Mouse (Mus musculus): Measurements from ENCODE around the gene Hmcn2. TPM values are rescaled to one million over a fixed set of nuclear protein-coding genes. Genes with fewer than 3 reads are reported as not detected.

The Hmcn2 gene
- total RNA-seq, 2 experiments from 2014 or later: 21.6 to 36.8 TPM

DNA sequence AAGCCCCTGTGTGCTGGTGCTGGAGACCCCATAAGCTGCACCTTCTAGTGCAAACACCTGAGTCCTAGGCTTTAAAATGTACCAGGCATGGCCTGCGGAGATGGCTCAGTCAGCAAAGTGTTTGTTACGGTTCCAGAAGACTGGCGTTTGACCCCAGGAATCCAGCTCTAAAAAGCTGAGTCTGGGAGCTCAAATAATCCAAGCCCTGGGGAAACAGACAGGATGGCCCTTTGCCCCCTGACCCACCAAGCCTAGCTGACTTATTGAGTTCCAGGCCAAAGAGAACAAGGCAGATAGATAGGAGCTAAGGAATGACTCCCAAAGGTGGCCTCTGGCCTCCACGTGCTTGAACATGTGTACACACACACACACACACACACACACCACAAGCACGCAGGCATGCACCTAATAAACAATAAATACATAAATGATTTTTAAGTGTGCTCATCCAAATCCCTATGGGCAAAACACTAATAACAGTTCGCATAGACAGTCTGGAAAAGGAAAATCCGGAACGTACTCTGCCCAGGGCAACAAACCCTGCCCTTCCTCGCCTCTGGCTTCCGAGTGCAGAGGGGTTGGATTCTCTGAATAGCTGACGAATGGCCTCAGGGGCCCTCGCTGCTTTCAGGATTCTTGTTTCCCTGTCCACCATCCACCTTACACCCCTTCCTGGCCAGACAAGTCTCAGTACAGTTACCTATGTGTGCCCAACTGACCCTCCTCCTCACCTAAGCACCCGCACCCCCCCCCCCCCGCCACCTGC is 123.4 kb downstream of the Hmcn2 start:
- TF ChIP-seq CTCF (IDR thresholded peaks at IDR 0.05): no peak
- H3K27ac ChIP-seq: no peak overlapping the region
- no peak overlapping the region for H3K4me3 ChIP-seq
- DNase-seq: no peak
- intact Hi-C loops (cut with DNase I): no loop called here

DNA sequence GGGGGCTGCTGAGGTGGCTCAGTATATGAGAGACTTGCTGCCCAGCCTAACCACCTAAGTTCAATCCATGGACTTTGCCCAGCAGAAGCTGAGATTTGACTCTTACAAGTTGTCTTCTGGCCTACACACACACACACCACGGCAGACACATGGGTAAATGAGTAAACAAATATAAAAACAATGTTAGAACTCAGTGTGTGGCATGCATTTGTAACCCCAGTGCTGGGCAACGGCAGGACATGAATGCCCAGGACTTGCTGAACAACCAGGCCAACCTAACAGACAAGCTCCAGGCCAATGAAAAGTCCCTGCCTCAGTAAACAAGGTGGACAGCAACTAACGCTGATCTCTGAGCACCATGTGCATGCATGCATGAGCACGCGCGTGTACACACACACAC is 125.4 kb downstream of the Hmcn2 start:
- no peak overlapping the region for H3K4me3 ChIP-seq
- intact Hi-C loops (cut with DNase I): no loop called here
- DNase-seq: no peak

DNA sequence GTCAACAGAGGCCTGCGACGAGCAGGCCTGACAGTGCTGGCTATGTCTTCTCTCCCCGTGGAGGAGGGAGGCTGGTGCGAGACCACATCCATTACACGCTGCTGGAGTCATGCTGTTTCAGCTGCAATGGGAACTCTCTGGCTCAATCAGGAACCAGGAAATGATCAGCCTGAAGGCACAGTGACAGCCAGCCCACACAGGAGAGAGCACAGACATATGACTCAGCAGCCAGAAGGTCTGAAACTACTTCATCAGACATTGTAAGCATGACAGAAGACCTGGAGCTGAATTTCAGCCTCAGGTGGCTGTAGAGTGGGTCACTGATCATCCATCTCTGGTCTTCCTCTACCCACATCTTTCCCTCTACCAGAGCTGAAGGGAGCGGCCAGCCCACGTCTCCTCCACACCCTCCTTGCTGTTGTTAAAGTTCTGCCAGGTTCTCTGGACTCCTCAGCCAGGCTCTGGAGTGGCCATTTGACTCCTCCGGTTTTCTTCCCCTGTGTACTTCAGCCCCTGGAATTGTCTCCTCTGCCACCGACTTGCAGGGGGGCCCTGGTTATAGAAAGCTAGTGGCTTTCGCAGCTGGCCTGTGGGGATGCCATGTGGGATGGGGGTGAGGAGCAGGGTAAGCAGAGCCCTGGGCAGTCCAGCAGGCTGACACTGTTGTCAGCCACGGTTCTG is 128.4 kb downstream of the Hmcn2 start:
- intact Hi-C loops (cut with DNase I): no loop called here
- Histone ChIP-seq H3K27ac (peak overlapping the region; percentile 44), H3K4me3 (no peak overlapping the region)
- no peak for TF ChIP-seq CTCF (IDR thresholded peaks at IDR 0.05)
- DNase-seq: peak; percentile 42

More for the DNA sequence above, 125.4 kb downstream of the Hmcn2 start:
- H3K27ac ChIP-seq: no peak overlapping the region
- no peak for TF ChIP-seq CTCF (IDR thresholded peaks at IDR 0.05)

DNA sequence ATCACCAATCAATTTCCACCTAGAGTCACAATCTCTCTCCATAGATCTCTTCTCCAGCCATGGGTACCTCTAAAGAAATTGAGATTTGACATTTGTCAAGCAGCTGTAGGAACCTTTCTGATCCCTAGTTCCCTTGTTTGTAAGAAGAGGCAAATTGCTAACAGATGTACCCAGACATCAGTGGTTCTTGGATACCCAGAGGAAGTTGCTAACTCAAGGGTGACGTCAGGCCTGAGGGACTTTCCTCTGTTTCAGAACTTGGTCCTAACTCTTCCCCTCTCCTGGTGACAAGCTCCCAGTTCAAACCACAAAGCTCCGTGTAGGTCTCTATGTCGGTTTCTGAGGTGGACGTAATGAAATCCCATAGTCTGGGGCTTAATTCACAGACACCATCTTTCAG is 131.8 kb downstream of the Hmcn2 start:
- intact Hi-C loops (cut with DNase I): no loop called here

DNA sequence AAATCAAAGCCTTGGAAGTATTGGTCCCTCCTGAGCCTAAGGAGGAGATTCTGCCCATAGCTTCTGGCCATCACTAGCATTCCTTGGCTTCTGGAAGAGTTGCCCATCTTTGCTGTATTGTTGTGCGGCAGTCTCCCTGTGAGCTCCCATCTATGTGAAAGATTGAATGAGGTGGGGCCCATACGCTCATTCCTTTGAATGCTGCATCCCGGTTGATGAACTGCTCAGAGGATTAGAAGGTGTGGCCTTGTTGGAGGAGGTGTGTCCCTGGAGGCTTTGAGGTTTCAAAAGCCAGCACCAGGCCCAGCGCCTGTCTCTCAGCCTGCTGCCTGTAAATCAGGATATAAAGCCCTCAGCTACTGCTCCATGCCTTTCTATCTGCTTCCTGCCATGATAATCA is 132.2 kb downstream of the Hmcn2 start:
- Histone ChIP-seq H3K4me3 (no peak overlapping the region), H3K27ac (no peak overlapping the region)
- intact Hi-C loops (cut with DNase I): no loop called here
- TF ChIP-seq CTCF (IDR thresholded peaks at IDR 0.05): no peak
- no peak for DNase-seq

More for the DNA sequence above, 131.8 kb downstream of the Hmcn2 start:
- H3K4me3 ChIP-seq: no peak overlapping the region
- no peak for DNase-seq
- TF ChIP-seq CTCF (IDR thresholded peaks at IDR 0.05): no peak
- no peak overlapping the region for H3K27ac ChIP-seq

DNA sequence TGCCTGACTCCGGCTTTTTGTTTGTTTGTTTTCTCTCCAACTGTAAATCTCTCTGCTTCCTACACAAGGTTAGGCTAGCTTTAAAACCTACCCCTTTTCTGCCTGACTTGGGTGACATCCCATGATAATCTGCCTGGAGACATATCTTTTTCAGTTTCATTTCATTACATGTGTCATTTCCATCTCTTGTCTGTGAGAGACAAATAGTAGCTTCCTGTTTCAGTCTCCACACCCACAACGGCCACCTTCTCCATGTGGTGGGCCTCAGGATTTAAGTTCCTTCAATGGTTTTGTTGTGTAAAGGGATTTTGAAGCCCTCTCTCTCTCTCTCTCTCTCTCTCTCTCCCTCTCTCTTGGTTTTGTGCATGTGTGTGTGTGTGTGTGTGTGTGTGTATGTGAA is 133.3 kb downstream of the Hmcn2 start:
- intact Hi-C loops (cut with DNase I): no loop called here
- TF ChIP-seq CTCF (IDR thresholded peaks at IDR 0.05): no peak

DNA sequence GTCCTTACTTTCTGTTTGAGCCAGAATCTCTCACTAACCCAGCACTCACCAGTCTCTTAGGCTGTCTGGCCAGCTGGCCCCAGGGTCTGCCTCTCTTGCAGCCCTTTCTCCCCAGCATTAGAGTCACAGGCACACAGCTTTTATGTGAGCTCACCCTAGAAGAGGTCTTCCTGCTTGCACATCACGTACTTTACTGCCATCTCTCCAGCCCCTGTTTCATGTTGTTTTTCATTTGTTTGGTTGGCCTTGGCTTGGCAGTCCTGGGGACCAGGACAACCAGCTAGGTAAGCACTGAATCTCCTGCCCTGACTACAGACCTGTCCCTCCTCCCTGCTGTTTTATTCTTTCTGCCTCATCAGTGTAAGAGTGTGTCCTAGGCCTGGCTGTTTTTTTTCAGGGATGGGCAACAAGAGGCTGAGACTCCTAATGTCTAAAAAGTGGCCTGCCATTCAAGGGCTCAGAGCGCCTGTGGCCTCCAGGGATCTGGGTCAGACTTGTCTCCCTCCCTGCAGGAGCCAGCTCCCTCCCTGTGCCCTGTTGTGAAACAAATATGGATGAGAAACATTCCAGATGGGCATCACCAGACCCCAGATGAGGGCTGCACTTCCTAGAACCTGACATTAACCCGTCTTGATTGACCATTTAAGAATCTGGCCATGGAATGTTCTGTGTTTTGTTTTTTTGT is 134.7 kb downstream of the Hmcn2 start:
- Histone ChIP-seq H3K27ac (no peak overlapping the region), H3K4me3 (no peak overlapping the region)
- intact Hi-C loops (cut with DNase I): no loop called here
- no peak for TF ChIP-seq CTCF (IDR thresholded peaks at IDR 0.05)
- DNase-seq: no peak

More for the DNA sequence above, 133.3 kb downstream of the Hmcn2 start:
- DNase-seq: no peak
- Histone ChIP-seq H3K27ac (no peak overlapping the region), H3K4me3 (no peak overlapping the region)

DNA sequence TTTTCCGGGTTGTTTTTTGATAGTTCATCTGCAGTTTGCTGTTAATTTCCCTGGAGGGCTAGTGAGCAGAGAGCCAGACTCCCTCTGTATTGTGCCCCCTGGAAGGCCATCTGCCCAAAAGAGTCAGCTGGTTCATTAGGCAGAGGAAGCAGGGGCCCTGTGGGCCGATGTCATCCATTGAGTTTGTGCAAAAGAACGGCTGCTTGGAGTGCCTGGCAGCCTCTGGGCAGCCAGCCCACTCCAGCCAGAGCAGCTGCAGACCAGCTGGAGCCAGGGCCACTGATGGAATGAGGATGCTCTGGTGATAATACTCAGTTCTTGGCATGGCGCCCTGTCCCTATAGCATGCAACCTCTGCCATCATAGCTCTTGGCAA is 135.2 kb downstream of the Hmcn2 start:
- H3K27ac ChIP-seq: no peak overlapping the region
- no peak for DNase-seq
- H3K4me3 ChIP-seq: no peak overlapping the region
- intact Hi-C loops (cut with DNase I): no loop called here
- TF ChIP-seq CTCF (IDR thresholded peaks at IDR 0.05): no peak

DNA sequence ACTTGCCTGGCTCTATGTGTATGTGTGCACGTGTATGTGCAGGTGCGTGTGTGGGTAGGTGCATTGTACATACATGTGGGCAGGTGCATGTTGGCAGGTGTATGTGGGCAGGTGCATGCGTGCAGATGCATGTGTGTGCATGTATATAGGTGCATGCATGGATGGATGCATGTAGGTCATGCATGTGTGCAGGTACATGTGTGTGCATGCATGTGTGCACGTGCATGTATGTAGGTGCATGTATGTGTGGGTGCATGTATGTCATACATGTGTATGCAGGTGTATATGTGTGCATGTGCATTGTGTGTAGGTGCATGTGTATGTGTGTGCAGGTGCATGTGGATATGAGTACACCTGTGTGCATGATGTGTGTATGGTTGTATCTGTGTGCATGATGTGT is 135.7 kb downstream of the Hmcn2 start:
- Histone ChIP-seq H3K27ac (no peak overlapping the region), H3K4me3 (no peak overlapping the region)
- intact Hi-C loops (cut with DNase I): no loop called here
- TF ChIP-seq CTCF (IDR thresholded peaks at IDR 0.05): no peak
- DNase-seq: no peak

DNA sequence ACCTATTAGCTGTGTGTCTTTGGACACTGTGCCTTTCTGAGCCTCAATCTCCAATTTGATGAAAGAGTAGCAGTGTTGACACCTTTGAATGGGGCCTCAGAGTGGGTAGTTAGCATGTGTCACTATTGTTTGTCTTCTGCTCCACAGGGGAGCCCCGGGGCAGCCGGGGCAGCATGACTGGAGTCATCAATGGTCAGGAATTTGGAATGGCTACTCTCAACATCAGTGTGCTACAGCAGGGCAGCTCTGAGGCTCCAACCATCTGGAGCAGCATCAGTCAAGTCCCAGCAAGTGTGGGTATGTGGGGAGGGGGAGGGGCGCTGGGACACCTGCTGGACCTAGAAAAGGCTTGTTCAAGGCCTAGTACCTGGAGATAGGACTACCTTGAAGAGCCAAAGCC is 136.4 kb downstream of the Hmcn2 start:
- no peak overlapping the region for H3K4me3 ChIP-seq
- no peak for DNase-seq
- no peak overlapping the region for H3K27ac ChIP-seq
- intact Hi-C loops (cut with DNase I): no loop called here
- TF ChIP-seq CTCF (IDR thresholded peaks at IDR 0.05): no peak

DNA sequence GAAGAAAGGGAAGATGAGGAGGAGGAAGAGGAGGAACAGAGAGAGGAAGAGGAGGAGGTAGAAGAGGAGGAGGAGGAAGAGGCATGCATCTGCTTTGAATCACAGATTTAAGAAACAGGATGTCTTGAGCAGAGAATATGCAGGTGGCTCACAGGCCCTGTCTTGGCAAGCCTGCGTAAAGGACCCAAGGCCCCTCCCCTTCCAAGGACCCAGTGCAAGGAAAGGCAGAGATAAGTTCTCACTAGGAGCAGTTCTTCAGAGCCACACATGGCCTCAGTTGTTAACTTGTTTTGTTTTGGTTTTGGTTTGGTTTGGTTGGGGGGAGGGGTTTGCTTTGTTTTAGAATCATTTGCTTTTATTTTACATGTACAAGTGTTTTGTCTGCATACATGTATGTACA is 137.3 kb downstream of the Hmcn2 start:
- intact Hi-C loops (cut with DNase I): no loop called here
- Histone ChIP-seq H3K27ac (no peak overlapping the region), H3K4me3 (no peak overlapping the region)
- no peak for TF ChIP-seq CTCF (IDR thresholded peaks at IDR 0.05)
- DNase-seq: no peak

DNA sequence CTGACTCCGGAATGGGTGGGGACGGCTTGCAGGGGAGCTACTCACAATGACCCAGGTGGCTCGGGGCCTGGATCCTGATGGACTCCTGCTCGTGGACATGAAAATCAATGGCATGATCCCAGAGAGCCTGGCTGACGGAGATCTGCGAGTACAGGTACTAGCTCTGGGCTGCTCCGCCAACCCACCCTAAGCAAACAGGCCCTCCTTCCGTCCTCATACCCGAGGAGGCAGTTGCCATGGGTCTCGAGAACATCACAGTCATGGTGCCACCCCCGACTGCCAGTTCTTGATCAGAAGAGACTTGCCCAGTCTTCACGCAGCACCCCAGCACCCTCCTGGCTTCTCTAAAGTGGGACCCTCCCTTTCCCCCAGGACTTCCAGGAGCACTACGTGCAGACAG is 138.8 kb downstream of the Hmcn2 start:
- H3K27ac ChIP-seq: no peak overlapping the region
- intact Hi-C loops (cut with DNase I): no loop called here
- no peak for DNase-seq
- H3K4me3 ChIP-seq: no peak overlapping the region
- TF ChIP-seq CTCF (IDR thresholded peaks at IDR 0.05): no peak

DNA sequence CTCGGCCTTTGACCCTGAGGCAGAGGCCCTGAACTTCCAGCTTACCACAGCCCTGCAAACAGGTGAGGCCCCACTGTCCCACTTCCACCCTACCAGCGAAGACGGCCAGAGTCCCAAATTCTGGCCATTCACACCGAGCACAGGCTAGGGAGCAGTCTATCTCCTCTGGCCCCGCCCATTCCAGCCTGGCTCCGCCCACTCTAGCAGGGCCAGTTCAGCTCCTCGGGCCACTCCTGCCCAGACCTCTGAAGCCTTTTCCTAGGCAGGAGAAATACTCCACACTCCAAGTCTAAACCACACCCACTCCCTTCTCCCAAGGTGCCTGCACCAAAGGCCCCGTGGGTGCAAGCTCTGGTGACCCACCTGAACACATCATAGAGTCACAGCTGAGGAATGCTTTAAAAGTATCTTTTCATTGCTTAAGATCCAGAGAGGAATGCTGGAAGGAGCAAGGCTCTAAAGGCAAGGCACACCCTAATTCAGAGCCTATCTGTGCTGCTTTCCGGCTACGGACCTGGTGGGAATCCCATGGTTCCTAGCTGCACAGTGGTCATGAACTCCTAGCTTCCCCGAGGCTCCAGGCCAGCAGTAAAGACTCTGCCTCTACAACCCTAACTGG is 139.5 kb downstream of the Hmcn2 start:
- Histone ChIP-seq H3K4me3 (no peak overlapping the region), H3K27ac (no peak overlapping the region)
- intact Hi-C loops (cut with DNase I): no loop called here
- no peak for TF ChIP-seq CTCF (IDR thresholded peaks at IDR 0.05)
- DNase-seq: peak; percentile 56
